Mouse (Mus musculus): Measurements from ENCODE around the gene Kdm4a.

DNA sequence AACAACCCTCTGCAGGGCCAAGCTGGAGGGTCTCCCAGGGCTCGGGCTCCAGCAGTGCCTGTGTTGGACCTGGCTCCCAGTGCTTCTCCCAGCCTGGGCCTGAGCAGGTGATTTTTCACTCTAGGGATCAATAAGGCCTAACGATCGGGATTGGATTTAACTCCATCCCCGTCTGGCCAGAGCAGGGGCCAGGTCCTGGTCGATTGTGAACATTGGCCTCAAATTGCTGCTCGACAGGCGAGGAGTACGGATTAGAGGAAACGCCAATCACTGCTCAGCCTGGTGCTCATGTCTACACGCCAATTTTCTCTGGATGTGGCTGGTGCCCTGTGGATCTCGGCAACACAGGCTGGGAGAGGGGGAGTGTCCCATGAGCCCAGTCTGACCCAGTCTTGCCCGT, 47.6 kb upstream of the Kdm4a start:
- TF ChIP-seq CTCF (IDR thresholded peaks at IDR 0.05), result no peak
- TF ChIP-seq EP300 (IDR thresholded peaks at IDR 0.05), result no peak
